Mouse (Mus musculus): ENCODE measurements around the gene Vav1.
A peak's percentile ranks its signal among the peaks of the same experiment; 100 is the strongest.

The Vav1 gene

DNA sequence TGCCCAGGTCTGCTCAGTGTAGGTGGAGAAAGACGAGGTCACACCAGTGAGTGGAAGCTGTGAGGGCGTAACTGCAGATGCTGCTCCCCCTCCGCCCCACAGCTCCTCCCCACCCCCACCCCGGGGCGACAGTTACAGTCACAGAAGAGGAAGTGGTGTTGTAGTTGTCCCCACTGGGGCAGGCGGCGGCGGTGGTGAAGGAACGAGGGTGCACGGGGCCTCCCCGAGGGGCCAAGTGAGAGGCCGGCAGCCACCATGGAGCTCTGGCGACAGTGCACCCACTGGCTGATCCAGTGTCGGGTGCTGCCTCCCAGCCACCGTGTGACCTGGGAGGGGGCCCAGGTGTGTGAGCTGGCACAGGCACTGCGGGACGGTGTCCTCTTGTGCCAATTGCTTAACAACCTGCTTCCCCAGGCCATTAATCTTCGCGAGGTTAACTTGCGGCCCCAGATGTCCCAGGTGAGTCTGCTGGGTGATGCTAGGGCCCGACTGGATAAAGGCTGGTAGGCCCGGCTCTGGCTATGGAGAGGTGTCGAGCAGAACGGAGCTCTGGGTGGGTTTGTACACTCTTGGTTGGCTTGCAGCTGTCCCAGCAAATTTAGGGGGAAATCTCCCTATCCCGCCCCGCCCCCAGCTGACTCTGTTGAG lies at the start of gene Vav1:
Vav1 (plus strand) TSS at position 158 of the 648 bp plus-strand sequence.
- DNase-seq, result peak in 1 of 2 experiments; percentile 37

DNA sequence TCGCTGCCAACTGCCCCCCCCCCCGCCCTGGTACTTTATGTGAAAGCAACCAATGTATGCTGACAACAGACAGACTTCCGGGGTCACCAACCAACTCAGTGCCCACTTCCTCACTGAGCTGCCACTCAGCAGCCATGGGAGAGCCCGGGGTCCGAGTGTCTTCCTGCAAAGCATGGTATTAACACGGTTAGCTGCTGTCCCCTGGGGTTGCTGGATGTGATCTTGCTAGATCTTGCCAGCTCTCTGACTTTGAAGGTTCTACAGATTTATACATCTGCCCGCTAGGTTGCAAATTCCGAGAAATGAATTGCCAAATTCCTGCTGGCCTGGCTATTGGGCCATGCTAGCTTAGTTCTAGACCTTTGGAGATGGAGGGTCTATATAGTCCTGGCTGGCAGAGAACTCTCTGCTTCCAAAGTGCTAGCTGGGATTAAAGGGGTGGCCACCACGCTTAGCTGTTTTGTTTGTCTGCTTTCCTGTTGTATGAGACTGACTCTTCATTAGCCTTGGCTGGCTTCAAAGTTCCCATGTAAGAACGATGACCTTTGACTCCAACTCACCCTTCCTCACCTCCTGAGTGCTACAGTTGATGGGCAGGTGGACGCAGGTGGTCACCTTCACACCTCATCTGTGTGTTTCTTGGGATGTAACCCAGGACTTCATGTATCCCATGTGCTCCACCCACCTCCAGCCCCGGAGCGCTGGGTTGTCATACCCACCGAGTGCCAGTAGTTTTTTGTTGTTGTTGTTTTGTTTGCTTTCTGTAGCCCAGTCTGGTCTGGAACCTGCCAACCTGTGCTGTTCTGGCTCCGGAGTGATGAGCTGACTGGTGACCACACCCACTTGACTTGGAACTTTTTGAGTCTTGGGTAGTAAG lies 48.8 kb upstream of the Vav1 start:
- DNase-seq, result no peak

DNA sequence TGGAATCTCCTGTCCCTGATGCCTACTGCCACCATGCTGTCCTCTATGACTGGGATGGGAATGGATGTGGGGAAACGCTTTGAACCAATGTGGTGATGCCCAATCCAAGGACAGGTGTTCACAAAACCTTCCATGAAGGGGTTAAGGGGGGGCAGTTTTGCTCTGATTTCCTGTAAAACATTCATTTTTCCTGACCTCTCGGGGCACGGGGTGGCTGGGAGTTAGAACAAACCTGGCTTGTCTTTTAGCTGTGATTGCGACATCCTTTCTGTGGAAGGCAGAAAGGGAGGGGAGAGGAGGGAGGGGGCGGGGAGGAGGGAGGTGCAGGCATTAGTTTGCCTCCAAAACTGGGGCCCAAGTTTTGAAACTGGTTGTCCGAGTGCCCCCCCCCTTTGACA lies 48.2 kb upstream of the Vav1 start:
- DNase-seq, result peak in 1 of 2 experiments; percentile 34

- DNase-seq, result no peak
These were observed 47.6 kb upstream of the Vav1 start for GRCm38 (mm10) chr17:57231321-57231771.

- no peak for DNase-seq
These were observed 46.7 kb upstream of the Vav1 start for GRCm38 (mm10) chr17:57232200-57232599.

- peak; percentile 71 to 85 for DNase-seq
These were observed 45.9 kb upstream of the Vav1 start for GRCm38 (mm10) chr17:57233038-57233437.

DNA sequence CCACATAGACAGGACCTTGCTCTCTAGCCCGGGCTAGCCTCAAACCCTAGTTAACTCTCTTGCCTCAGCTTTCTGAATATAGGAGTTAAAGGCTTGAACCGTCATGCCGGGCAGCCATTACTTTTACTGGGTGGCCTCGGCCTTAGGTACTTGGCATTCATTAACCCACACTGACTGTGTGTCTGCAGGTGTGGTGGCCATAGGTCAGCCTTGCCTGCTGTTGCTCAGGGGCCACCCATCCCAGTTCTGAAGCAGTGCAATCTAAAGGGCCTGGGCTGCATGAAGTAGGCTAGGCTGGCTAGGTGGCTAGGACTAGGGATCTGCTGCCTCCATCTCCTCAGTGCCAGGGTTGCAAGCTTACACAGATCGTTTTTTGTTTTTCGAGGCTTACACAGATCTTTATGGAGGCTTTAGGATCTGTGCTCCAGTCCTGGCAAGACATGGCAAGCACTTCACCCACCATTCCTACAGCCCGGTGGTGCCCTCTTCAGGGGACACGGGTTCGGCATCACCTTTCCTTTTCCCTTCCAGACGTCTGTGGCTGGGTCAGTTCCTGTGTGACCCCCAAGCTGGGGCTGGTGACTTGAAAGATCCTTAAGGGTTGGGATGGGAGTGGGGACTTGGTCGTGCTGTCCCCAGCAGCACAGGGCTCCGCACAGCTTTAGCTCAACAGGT lies 44.5 kb upstream of the Vav1 start:
- DNase-seq, result peak; percentile 34 to 56

- DNase-seq, result no peak
These were observed 43.1 kb upstream of the Vav1 start for GRCm38 (mm10) chr17:57235803-57236202.

DNA sequence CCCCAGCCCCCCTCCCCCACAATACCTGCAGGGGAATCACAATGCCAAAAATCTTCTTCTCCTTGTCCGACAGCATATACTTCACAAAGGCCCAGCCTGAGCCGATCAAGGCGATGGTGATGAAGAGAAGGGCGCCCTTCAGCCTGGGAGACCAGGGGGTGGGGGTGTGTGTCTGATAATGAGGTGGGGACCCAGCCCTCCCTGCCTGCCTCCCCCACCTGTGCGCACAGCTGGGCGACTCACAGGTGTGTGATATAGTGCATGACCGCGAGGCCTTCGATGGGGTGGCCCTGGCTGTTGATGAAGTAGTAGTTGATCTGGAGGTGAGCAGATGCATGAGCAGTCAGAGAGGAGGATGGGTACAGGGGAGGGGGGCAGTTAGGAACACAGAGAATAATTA lies 41.7 kb upstream of the Vav1 start:
- DNase-seq, result no peak

DNA sequence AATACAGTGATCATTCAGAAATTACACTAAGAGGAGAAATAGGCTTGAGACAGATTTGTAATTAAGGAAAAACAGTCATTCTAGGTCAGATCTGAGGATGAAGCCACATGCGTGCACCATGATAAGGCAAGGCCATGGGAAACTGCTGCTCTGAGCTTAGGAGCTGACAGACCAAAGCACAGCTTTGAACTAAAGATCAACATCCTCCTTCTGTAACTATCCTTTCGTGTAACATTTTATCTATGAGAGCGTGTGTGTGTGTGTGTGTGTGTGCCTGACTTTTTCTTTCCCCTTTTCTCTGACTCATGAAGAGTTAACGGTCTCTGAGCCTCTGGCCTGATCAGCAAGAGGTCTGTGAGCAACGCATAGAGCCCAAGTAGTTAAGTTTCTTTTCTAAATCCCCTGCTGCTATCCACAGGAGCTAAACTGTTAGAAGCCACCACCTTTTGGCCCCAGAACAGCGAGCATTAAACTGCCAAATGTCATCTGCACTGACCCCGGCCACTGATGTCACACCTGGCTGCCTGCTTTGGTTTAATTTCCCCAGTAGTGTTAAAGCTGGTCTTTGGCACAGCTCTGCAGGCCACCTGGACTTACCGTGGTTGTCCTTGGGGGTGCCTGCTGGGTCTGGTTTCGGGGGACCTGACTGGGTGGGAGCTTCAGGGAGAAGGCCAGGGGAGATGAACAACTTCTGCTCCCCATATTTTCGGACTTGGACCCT lies 35.1 kb upstream of the Vav1 start:
- no peak for DNase-seq

- DNase-seq, result no peak
These were observed 33.5 kb upstream of the Vav1 start for GRCm38 (mm10) chr17:57245311-57245929.

DNA sequence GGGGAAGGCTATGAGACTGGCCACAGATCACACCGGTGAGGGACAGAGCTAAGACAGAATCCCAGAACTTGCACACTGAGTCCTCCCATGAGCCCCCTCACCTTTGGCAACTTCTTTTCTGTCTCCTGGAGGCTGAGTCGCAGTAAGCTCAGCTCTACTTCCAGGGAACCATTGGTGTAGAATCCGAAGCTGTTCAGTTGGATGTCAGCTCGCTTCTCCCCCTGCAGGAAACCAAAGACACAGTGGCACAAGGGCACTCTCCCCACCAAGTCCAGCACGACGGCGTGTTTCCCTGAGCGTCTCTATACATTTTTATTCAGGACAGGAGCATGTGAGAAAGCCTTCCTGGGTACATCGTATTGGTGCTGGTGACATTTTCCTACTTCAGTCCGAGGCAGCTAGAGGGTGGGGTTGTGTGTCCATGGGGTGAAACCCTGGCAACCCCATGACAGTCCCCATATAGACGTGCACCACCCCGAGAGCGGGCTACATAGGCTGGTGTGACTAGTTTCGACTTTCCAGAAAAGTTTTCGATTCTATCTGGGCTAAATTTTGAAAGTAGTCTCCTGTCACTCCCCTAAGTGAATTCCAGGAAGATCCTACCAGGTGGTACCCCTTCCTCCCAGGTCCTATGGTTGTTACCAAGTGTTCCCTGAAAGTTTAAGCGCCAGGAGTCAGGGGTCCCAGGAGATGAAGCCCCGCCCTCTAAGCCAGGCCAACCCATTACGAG lies 32.1 kb upstream of the Vav1 start:
- peak in 1 of 2 experiments; percentile 50 for DNase-seq

GRCm38 (mm10) chr17:57247393-57248200 lies 31.3 kb upstream of the Vav1 start:
- peak; percentile 86 to 93 for DNase-seq

GRCm38 (mm10) chr17:57248201-57248699 lies 30.6 kb upstream of the Vav1 start, which contains the start of gene Gpr108:
Gpr108 (minus strand) TSS chr17:57248446.
- DNase-seq, result peak; percentile 90 to 94

DNA sequence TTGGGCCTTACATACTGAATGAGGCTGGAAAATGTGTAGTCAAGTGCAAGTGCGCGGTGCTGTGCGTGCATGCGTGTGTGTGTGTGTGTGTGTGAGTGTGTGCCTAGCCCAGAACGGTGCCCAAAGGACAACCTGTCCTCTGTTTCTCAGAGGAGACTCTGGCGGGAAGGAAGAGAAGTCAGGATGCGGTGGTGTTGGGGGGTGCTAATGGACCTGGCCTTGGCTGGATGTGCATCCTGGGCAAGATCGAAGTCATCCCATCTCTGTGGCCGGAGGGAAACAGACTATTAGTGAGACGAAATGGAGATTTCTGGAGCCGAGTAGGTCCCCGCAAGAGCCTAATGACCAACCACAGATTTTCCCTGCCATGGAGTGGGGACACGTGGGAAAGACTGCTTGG lies 30.1 kb upstream of the Vav1 start:
- DNase-seq, result peak; percentile 30 to 50

GRCm38 (mm10) chr17:57249186-57250181 lies 29.4 kb upstream of the Vav1 start, which contains the start of gene Trip10:
Trip10 (plus strand) TSS chr17:57249455.
- peak; percentile 99 for DNase-seq

GRCm38 (mm10) chr17:57250461-57251160 lies 28.3 kb upstream of the Vav1 start:
- DNase-seq, result peak; percentile 62 to 73

- DNase-seq, result no peak
These were observed 27.5 kb upstream of the Vav1 start for GRCm38 (mm10) chr17:57251431-57251830.

Measured in kidney, postnatal 4 days (tissue).